ENCODE assay signal across 29 mouse cellular contexts in the genomic region with DNA sequence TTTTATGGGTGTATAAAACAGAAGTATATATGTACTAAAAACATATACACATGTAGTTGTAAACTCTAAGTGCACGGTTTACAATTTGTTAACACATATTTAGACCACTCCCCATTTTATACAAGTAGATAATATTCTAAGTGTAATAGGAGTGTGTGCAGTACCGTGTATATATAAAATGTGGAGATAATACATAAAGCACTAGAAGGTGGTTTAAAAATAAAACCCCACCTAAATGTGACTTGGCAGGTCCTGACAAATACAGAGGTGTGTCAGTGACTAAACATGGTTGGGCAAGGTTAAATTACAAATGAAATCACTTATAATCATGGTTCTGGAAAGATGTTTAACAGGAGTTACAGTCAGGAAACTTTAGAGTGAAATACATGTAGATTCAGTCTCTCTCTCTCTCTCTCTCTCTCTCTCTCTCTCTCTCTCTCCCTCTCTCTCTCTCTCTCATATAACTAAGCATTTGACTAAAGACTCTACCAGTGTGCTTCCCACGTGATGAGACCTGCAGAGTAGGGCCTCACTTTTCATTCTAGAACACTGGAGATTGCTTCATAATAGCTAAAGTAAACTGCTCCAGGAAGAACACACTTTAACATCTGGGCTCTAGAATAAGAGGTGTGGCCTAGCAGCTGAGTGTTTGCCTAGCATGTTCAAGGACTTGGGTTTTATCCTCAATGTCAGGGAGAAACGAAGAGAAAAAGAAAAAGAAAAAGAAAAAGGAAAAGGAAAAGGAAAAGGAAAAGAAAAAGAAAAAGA. TPM values are rescaled to one million over a fixed set of nuclear protein-coding genes. Genes with fewer than 3 reads are reported as not detected.
DNase-seq lines count a peak whose midpoint lies in the region; ATAC-seq and TF ChIP-seq lines count a peak whose summit lies in the region.
"Had no signal": no experiment of that assay in that cellular context is flagged by ENCODE, and none has a peak within 500 bp of the region (broad histone marks: within the 10 kb centered on the region; RNA-seq: fewer than 3 reads in every experiment).

No protein-coding gene starts in this region.

- H3K9me3 ChIP-seq in heart, embryonic 10.5 days = no peaks in the 10 kb centered on the region
- H3K9me3 ChIP-seq in lung, embryonic 16.5 days (ENCODE audit: control insufficient read depth, low read length) = no peaks in the 10 kb centered on the region
- no peaks in the 10 kb centered on the region for H3K9me3 ChIP-seq in stomach, postnatal 0 days (ENCODE audit: control insufficient read depth, low read length)
- H3K9me3 ChIP-seq: forebrain, embryonic 12.5 days; G1E; hindbrain, embryonic 13.5 days; kidney, embryonic 15.5 days; liver, embryonic 12.5 days had no signal

- no peak overlapping the region for H3K4me3 ChIP-seq in heart, embryonic 10.5 days
- H3K4me3 ChIP-seq in lung, embryonic 16.5 days (ENCODE audit: low read length) = no peak overlapping the region
- H3K4me3 ChIP-seq in stomach, postnatal 0 days (ENCODE audit: low read depth, low read length) = no peak overlapping the region
- H3K4me3 ChIP-seq: forebrain, embryonic 12.5 days; hindbrain, embryonic 13.5 days; kidney, embryonic 15.5 days; liver, embryonic 12.5 days had no signal

- DNase-seq in heart, embryonic 10.5 days (ENCODE audit: low spot score) = peak; percentile 28
- DNase-seq in heart, postnatal 4 days = no peak
- no peak for DNase-seq in lung, postnatal 14 days
- DNase-seq in large intestine, adult 2 months (ENCODE audit: low read depth, low spot score) = peak; percentile 53
- DNase-seq in stomach, postnatal 0 days (ENCODE audit: low spot score) = no peak
- DNase-seq in gastrocnemius, postnatal 10 days = no peak
- no peak for DNase-seq in cerebellum, postnatal 14 days
- DNase-seq: adrenal gland, postnatal 10 days; cerebellum, adult 11-12 months; cerebellum, adult 9-11 months; forebrain, postnatal 0 days; gastrocnemius, postnatal 25 days; heart, postnatal 36 days; kidney, postnatal 4 days; layer of hippocampus, postnatal 36 days; liver, postnatal 0 days; right cerebral cortex, adult 18-20 months; spleen, adult 18-20 months; thymus, postnatal 4 days had no signal

- 76% methylated on average over 4 of the region's 4 CpGs for WGBS in heart, embryonic 10.5 days
- WGBS in lung, embryonic 16.5 days = 53% methylated on average over 4 of the region's 4 CpGs
- WGBS in large intestine, adult 2 months = 26% methylated on average over 4 of the region's 4 CpGs
- WGBS in stomach, postnatal 0 days = 46% methylated on average over 4 of the region's 4 CpGs

- no peak overlapping the region for H3K4me2 ChIP-seq in lung, embryonic 16.5 days (ENCODE audit: low read depth, low read length)
- H3K4me2 ChIP-seq in stomach, postnatal 0 days (replicated peaks; ENCODE audit: low read depth) = no peak overlapping the region
- H3K4me2 ChIP-seq: forebrain, embryonic 12.5 days; heart, embryonic 11.5 days; hindbrain, embryonic 13.5 days; kidney, embryonic 15.5 days; liver, embryonic 12.5 days; midbrain, embryonic 11.5 days had no signal

- H3K4me1 ChIP-seq in heart, embryonic 10.5 days = no peaks in the 10 kb centered on the region
- peaks cover 3% of the 10 kb centered on the region; the same call in 1 of the 2 replicates for H3K4me1 ChIP-seq in lung, embryonic 16.5 days (replicated peaks; ENCODE audit: control insufficient read depth, insufficient read depth, low read length)
- H3K4me1 ChIP-seq in stomach, postnatal 0 days (replicated peaks; ENCODE audit: control insufficient read depth, insufficient read depth) = no peaks in the 10 kb centered on the region; the same call in 1 of the 2 replicates
- H3K4me1 ChIP-seq: forebrain, embryonic 12.5 days; liver, embryonic 12.5 days had no signal

- no peak for TF ChIP-seq CTCF in stomach, postnatal 0 days (IDR thresholded peaks at IDR 0.05; ENCODE audit: low read depth)

- H3K36me3 ChIP-seq in heart, embryonic 10.5 days = no peaks in the 10 kb centered on the region
- H3K36me3 ChIP-seq in lung, embryonic 16.5 days (ENCODE audit: control insufficient read depth, insufficient read depth, low read length) = no peaks in the 10 kb centered on the region
- H3K36me3 ChIP-seq in stomach, postnatal 0 days (ENCODE audit: control insufficient read depth, insufficient read depth, low read length) = no peaks in the 10 kb centered on the region
- H3K36me3 ChIP-seq: forebrain, embryonic 12.5 days; G1E; hindbrain, embryonic 13.5 days; kidney, embryonic 15.5 days; liver, embryonic 12.5 days had no signal

- no peaks in the 10 kb centered on the region for H3K27me3 ChIP-seq in heart, embryonic 10.5 days (ENCODE audit: insufficient read depth, poor library complexity, severe bottlenecking)
- H3K27me3 ChIP-seq in lung, embryonic 16.5 days (ENCODE audit: control insufficient read depth, insufficient read depth, low read depth, low read length) = no peaks in the 10 kb centered on the region
- no peaks in the 10 kb centered on the region for H3K27me3 ChIP-seq in stomach, postnatal 0 days (ENCODE audit: control insufficient read depth, insufficient read depth, low read length)
- H3K27me3 ChIP-seq: forebrain, embryonic 12.5 days; hindbrain, embryonic 13.5 days; kidney, embryonic 15.5 days; liver, embryonic 12.5 days; Patski had no signal

- ATAC-seq in lung, embryonic 16.5 days (ENCODE audit: low read depth) = peak; percentile 66
- ATAC-seq in stomach, postnatal 0 days (ENCODE audit: low FRiP score, low TSS enrichment) = peak; percentile 78
- ATAC-seq: forebrain, postnatal 0 days; liver, embryonic 12.5 days; liver, postnatal 0 days; midbrain, embryonic 16.5 days; Patski had no signal

- H3K27ac ChIP-seq in heart, embryonic 10.5 days = no peak overlapping the region
- H3K27ac ChIP-seq in lung, embryonic 16.5 days (ENCODE audit: low read length) = no peak overlapping the region; the same call in 1 of the 2 replicates
- peak overlapping the region; percentile 82 for H3K27ac ChIP-seq in stomach, postnatal 0 days (replicated peaks)
- H3K27ac ChIP-seq: forebrain, embryonic 12.5 days; hindbrain, embryonic 13.5 days; kidney, embryonic 15.5 days; liver, embryonic 12.5 days had no signal

- H3K9ac ChIP-seq in lung, embryonic 16.5 days (ENCODE audit: low read length) = no peak overlapping the region
- H3K9ac ChIP-seq in stomach, postnatal 0 days (ENCODE audit: low read length) = no peak overlapping the region
- H3K9ac ChIP-seq: forebrain, embryonic 12.5 days; forebrain, postnatal 0 days; hindbrain, embryonic 13.5 days; kidney, embryonic 15.5 days; liver, embryonic 12.5 days; liver, postnatal 0 days had no signal

- no peak for TF ChIP-seq EP300 in stomach, postnatal 0 days (optimal IDR thresholded peaks at IDR 0.05)

RNA-seq across cellular contexts. Expression of gene Lrig2, which starts 14.6 kb away (rescaled TPM):
- 13.0 and 14.1 TPM in 2 replicates for polyA plus RNA-seq in heart, embryonic 10.5 days (2016; fragmentation: Nextera tagmentation; extraction: Ambion mirVana)
- total RNA-seq in heart, postnatal 4 days (2021) = 10 to 100 TPM; 15.9 to 16.6 TPM
- 14.1 and 14.7 TPM in 2 replicates for polyA plus RNA-seq in lung, embryonic 16.5 days (2015; fragmentation: Nextera tagmentation; extraction: Ambion mirVana)
- 4.1 and 5.8 TPM in 2 replicates for polyA plus RNA-seq in large intestine, adult 2 months (2012; rRNA removed)
- 6.0 and 6.6 TPM in 2 replicates for polyA plus RNA-seq in stomach, postnatal 0 days (2015; fragmentation: Nextera tagmentation; extraction: Ambion mirVana)
- total RNA-seq in gastrocnemius, postnatal 10 days (2021) = 10 to 100 TPM; 10.1 to 16.4 TPM

Comparison
In these comparisons a context has a peak if more than half of its experiments do, and no peak if none do; other contexts are left out.
1. DNase-seq: peak in heart, embryonic 10.5 days (single experiment) and large intestine, adult 2 months (single experiment); none in heart, postnatal 4 days (single experiment), lung, postnatal 14 days (single experiment), stomach, postnatal 0 days (single experiment), gastrocnemius, postnatal 10 days (single experiment) and cerebellum, postnatal 14 days (0 of 2).